Comparison of ENCODE assay signal across 8 mouse cellular contexts in genomic region chr7:139246931-139247880, GRCm38 (mm10). TPM values are rescaled to one million over a fixed set of nuclear protein-coding genes. Genes with fewer than 3 reads are reported as not detected.
DNase-seq lines count a peak whose midpoint lies in the region; ATAC-seq and TF ChIP-seq lines count a peak whose summit lies in the region.

No protein-coding gene starts in this region.

- TF ChIP-seq CTCF in kidney, postnatal 0 days (IDR thresholded peaks at IDR 0.05; ENCODE audit: low read depth) = no peak

- peak overlapping the region; percentile 75; the same call in 1 of the 2 replicates for H3K9ac ChIP-seq in embryonic facial prominence, embryonic 15.5 days
- peak overlapping the region; percentile 92 for H3K9ac ChIP-seq in heart, embryonic 13.5 days
- H3K9ac ChIP-seq in kidney, postnatal 0 days (ENCODE audit: low read depth, low read length) = peak overlapping the region; percentile 70
- peak overlapping the region; percentile 64 for H3K9ac ChIP-seq in liver, embryonic 16.5 days (ENCODE audit: low read depth, low read length)
- H3K9ac ChIP-seq in neural tube, embryonic 12.5 days = peak overlapping the region; percentile 85

- H3K27ac ChIP-seq in embryonic facial prominence, embryonic 15.5 days (replicated peaks) = peak overlapping the region; percentile 86
- peak overlapping the region; percentile 83 for H3K27ac ChIP-seq in heart, embryonic 13.5 days (replicated peaks)
- H3K27ac ChIP-seq in kidney, postnatal 0 days = peak overlapping the region; percentile 84
- H3K27ac ChIP-seq in liver, embryonic 16.5 days (ENCODE audit: low read length) = peak overlapping the region; percentile 51
- H3K27ac ChIP-seq in neural tube, embryonic 12.5 days = no peak overlapping the region

- no peaks in the 10 kb centered on the region for H3K9me3 ChIP-seq in embryonic facial prominence, embryonic 15.5 days (replicated peaks)
- H3K9me3 ChIP-seq in heart, embryonic 13.5 days = no peaks in the 10 kb centered on the region
- H3K9me3 ChIP-seq in kidney, postnatal 0 days (replicated peaks; ENCODE audit: low read length) = no peaks in the 10 kb centered on the region
- H3K9me3 ChIP-seq in liver, embryonic 16.5 days (replicated peaks; ENCODE audit: control insufficient read depth, low read length) = no peaks in the 10 kb centered on the region
- H3K9me3 ChIP-seq in neural tube, embryonic 12.5 days = no peaks in the 10 kb centered on the region

- WGBS in embryonic facial prominence, embryonic 15.5 days = 6% methylated on average over 38 of the region's 38 CpGs
- 4% methylated on average over 38 of the region's 38 CpGs for WGBS in heart, embryonic 13.5 days
- 6% methylated on average over 38 of the region's 38 CpGs for WGBS in kidney, postnatal 0 days
- 14% methylated on average over 38 of the region's 38 CpGs for WGBS in liver, embryonic 16.5 days (ENCODE audit: insufficient replicate concordance)
- WGBS in neural tube, embryonic 12.5 days = 3% methylated on average over 38 of the region's 38 CpGs

- H3K4me3 ChIP-seq in embryonic facial prominence, embryonic 15.5 days (replicated peaks) = peak overlapping the region; percentile 68
- H3K4me3 ChIP-seq in heart, embryonic 13.5 days = peak overlapping the region; percentile 65
- peak overlapping the region; percentile 66 for H3K4me3 ChIP-seq in kidney, postnatal 0 days (replicated peaks; ENCODE audit: low read depth, low read length)
- H3K4me3 ChIP-seq in liver, embryonic 16.5 days (ENCODE audit: low read depth, low read length) = peak overlapping the region; percentile 66
- peak overlapping the region; percentile 58 for H3K4me3 ChIP-seq in neural tube, embryonic 12.5 days

- H3K4me2 ChIP-seq in embryonic facial prominence, embryonic 15.5 days (replicated peaks) = peak overlapping the region; percentile 89
- H3K4me2 ChIP-seq in heart, embryonic 13.5 days = peak overlapping the region; percentile 83
- H3K4me2 ChIP-seq in kidney, postnatal 0 days (ENCODE audit: low read length) = peak overlapping the region; percentile 91
- peak overlapping the region; percentile 62 for H3K4me2 ChIP-seq in liver, embryonic 16.5 days (ENCODE audit: low read depth, low read length)
- peak overlapping the region; percentile 95 for H3K4me2 ChIP-seq in neural tube, embryonic 12.5 days (replicated peaks)

- H3K36me3 ChIP-seq in embryonic facial prominence, embryonic 15.5 days = no peaks in the 10 kb centered on the region
- H3K36me3 ChIP-seq in heart, embryonic 13.5 days = no peaks in the 10 kb centered on the region
- H3K36me3 ChIP-seq in kidney, postnatal 0 days (ENCODE audit: insufficient read depth, low read length) = no peaks in the 10 kb centered on the region
- no peaks in the 10 kb centered on the region for H3K36me3 ChIP-seq in liver, embryonic 16.5 days (ENCODE audit: control insufficient read depth, insufficient read depth)
- no peaks in the 10 kb centered on the region for H3K36me3 ChIP-seq in neural tube, embryonic 12.5 days

- H3K4me1 ChIP-seq in embryonic facial prominence, embryonic 15.5 days = peaks cover 59% of the 10 kb centered on the region
- peaks cover 65% of the 10 kb centered on the region for H3K4me1 ChIP-seq in heart, embryonic 13.5 days
- H3K4me1 ChIP-seq in kidney, postnatal 0 days (replicated peaks; ENCODE audit: insufficient read depth, low read length) = peaks cover 35% of the 10 kb centered on the region
- H3K4me1 ChIP-seq in liver, embryonic 16.5 days (ENCODE audit: control insufficient read depth, low read depth, low read length) = peaks cover 13% of the 10 kb centered on the region
- peaks cover 34% of the 10 kb centered on the region for H3K4me1 ChIP-seq in neural tube, embryonic 12.5 days

- peak; percentile 57 to 64 for DNase-seq in urinary bladder, adult 18-20 months (ENCODE audit: low spot score in 2 of 2)
- DNase-seq in urinary bladder, postnatal 10 days (ENCODE audit: low spot score) = no peak
- peak; percentile 65 for DNase-seq in kidney, postnatal 0 days (ENCODE audit: low spot score)
- DNase-seq in spleen, postnatal 14 days (ENCODE audit: low spot score in 2 of 2) = no peak

- peak; percentile 35; the same call in 1 of the 2 replicates for ATAC-seq in embryonic facial prominence, embryonic 15.5 days (ENCODE audit: insufficient number of reproducible peaks, low FRiP score, low TSS enrichment, low read depth)
- no peak for ATAC-seq in heart, embryonic 13.5 days (ENCODE audit: extremely low read depth, insufficient number of reproducible peaks, low FRiP score, low TSS enrichment)
- peak; percentile 30 for ATAC-seq in kidney, postnatal 0 days (replicated peaks; ENCODE audit: low FRiP score, low read depth)
- ATAC-seq in liver, embryonic 16.5 days (ENCODE audit: low read depth) = peak; percentile 20
- peak; percentile 41; the same call in 1 of the 2 replicates for ATAC-seq in neural tube, embryonic 12.5 days (ENCODE audit: low FRiP score, low read depth)

- H3K27me3 ChIP-seq in embryonic facial prominence, embryonic 15.5 days = no peaks in the 10 kb centered on the region
- H3K27me3 ChIP-seq in heart, embryonic 13.5 days (replicated peaks) = no peaks in the 10 kb centered on the region
- H3K27me3 ChIP-seq in kidney, postnatal 0 days (ENCODE audit: insufficient read depth, low read length) = no peaks in the 10 kb centered on the region
- peaks cover 21% of the 10 kb centered on the region for H3K27me3 ChIP-seq in liver, embryonic 16.5 days (ENCODE audit: control insufficient read depth, insufficient read depth, low read depth, low read length)
- peaks cover 41% of the 10 kb centered on the region for H3K27me3 ChIP-seq in neural tube, embryonic 12.5 days (replicated peaks)

RNA-seq across cellular contexts. Expression of gene Pwwp2b, which starts 1.1 kb away (rescaled TPM):
- 16.1 and 18.9 TPM in 2 replicates for polyA plus RNA-seq in embryonic facial prominence, embryonic 15.5 days (2015; fragmentation: Nextera tagmentation; extraction: Ambion mirVana)
- 7.3 and 8.0 TPM in 2 replicates for polyA plus RNA-seq in heart, embryonic 13.5 days (2015; fragmentation: Nextera tagmentation; extraction: Ambion mirVana)
- 9.4 and 10.2 TPM in 2 replicates for polyA plus RNA-seq in kidney, postnatal 0 days (2015; fragmentation: Nextera tagmentation; extraction: Ambion mirVana)
- 1.1 and 1.3 TPM in 2 replicates for polyA plus RNA-seq in liver, embryonic 16.5 days (2015; fragmentation: Nextera tagmentation; extraction: Ambion mirVana)
- 4.9 and 5.3 TPM in 2 replicates for polyA plus RNA-seq in neural tube, embryonic 12.5 days (2016; fragmentation: Nextera tagmentation; extraction: Ambion mirVana)

RNA-seq across cellular contexts. Expression of gene Stk32c, which starts 34.1 kb away (rescaled TPM):
- 0.12 and 0.26 TPM in 2 replicates for polyA plus RNA-seq in embryonic facial prominence, embryonic 15.5 days (2015; fragmentation: Nextera tagmentation; extraction: Ambion mirVana)
- 0.11 TPM in 1 of 2 replicates, not detected in the other for polyA plus RNA-seq in heart, embryonic 13.5 days (2015; fragmentation: Nextera tagmentation; extraction: Ambion mirVana)
- 0.19 and 0.25 TPM in 2 replicates for polyA plus RNA-seq in kidney, postnatal 0 days (2015; fragmentation: Nextera tagmentation; extraction: Ambion mirVana)
- not detected in 2 replicates for polyA plus RNA-seq in liver, embryonic 16.5 days (2015; fragmentation: Nextera tagmentation; extraction: Ambion mirVana)
- polyA plus RNA-seq in neural tube, embryonic 12.5 days (2016; fragmentation: Nextera tagmentation; extraction: Ambion mirVana) = 1.2 and 2.0 TPM in 2 replicates

RNA-seq across cellular contexts. Expression of gene Lrrc27, which starts 34.4 kb away (rescaled TPM):
- polyA plus RNA-seq in embryonic facial prominence, embryonic 15.5 days (2015; fragmentation: Nextera tagmentation; extraction: Ambion mirVana) = 1.9 and 3.0 TPM in 2 replicates
- 2.3 and 3.3 TPM in 2 replicates for polyA plus RNA-seq in heart, embryonic 13.5 days (2015; fragmentation: Nextera tagmentation; extraction: Ambion mirVana)
- 2.1 and 4.1 TPM in 2 replicates for polyA plus RNA-seq in kidney, postnatal 0 days (2015; fragmentation: Nextera tagmentation; extraction: Ambion mirVana)
- 0.35 and 0.68 TPM in 2 replicates for polyA plus RNA-seq in liver, embryonic 16.5 days (2015; fragmentation: Nextera tagmentation; extraction: Ambion mirVana)
- polyA plus RNA-seq in neural tube, embryonic 12.5 days (2016; fragmentation: Nextera tagmentation; extraction: Ambion mirVana) = 3.9 and 5.3 TPM in 2 replicates

Comparison
In these comparisons a context has a peak if more than half of its experiments do, and no peak if none do; other contexts are left out.
1. DNase-seq: peak in urinary bladder, adult 18-20 months (2 of 2) and kidney, postnatal 0 days (single experiment); none in urinary bladder, postnatal 10 days (single experiment) and spleen, postnatal 14 days (0 of 2).
2. Peak in every context shown above with its lines, with median percentiles within 50 percentile points of each other: H3K4me2 ChIP-seq, H3K4me3 ChIP-seq and H3K9ac ChIP-seq.